Mouse (Mus musculus) Patski (cell line): Measurements from ENCODE around the gene Gm12248. TPM values are rescaled to one million over a fixed set of nuclear protein-coding genes. Genes with fewer than 3 reads are reported as not detected.
"Not testable (repeated sequence)": the region's sequence is repeated elsewhere in the genome, so short reads cannot be mapped to it uniquely, and the experiment has no call there.

Experiments
- ATAC-seq: fragments of 100-300 bp; one replicate; pipeline ENCODE4 v1.8.0; 2021
- CTCF ChIA-PET: fragments of 350-600 bp; sonication (Branson Sonifier 250); formaldehyde crosslinking; loops from one replicate; lab custom pipeline; 2022; ENCODE audit warnings: inconsistent platforms; lab: Charles Lee
- POLR2A ChIA-PET: fragments of 350-600 bp; sonication (Branson Sonifier 250); formaldehyde crosslinking; loops from one replicate; lab custom pipeline; 2022; ENCODE audit warnings: antibody characterized with exemption, inconsistent platforms; lab: Charles Lee
- DNase-seq: peaks from one replicate; pipeline ENCODE4 v3.0.0-alpha.2; 2011; ENCODE audit warnings: low read depth, low spot score
- H3K27me3 ChIP-seq: fragments of 371-371 bp; one replicate; pipeline ENCODE4 v1.5.1; 2021
- CTCF ChIP-seq: fragments of 100-300 bp; IDR thresholded peaks from one replicate; pipeline ENCODE4 v1.5.1; 2021
- in situ Hi-C: fragments of 300-500 bp; cut with MboI; formaldehyde crosslinking; loops from 3 replicates; pipeline ENCODE4 v1.11.1; 2018; ENCODE audit warnings: low pct_unique_long_range_greater_than_20kb, mixed read lengths
- polyA plus RNA-seq: library from polyadenylated mRNA; unstranded; gene quantifications from one replicate; pipeline ENCODE4 v1.2.3, GENCODE M21; 2021

Gene Gm12248
- polyA plus RNA-seq, 1 experiment from 2014 or later = not detected

DNA sequence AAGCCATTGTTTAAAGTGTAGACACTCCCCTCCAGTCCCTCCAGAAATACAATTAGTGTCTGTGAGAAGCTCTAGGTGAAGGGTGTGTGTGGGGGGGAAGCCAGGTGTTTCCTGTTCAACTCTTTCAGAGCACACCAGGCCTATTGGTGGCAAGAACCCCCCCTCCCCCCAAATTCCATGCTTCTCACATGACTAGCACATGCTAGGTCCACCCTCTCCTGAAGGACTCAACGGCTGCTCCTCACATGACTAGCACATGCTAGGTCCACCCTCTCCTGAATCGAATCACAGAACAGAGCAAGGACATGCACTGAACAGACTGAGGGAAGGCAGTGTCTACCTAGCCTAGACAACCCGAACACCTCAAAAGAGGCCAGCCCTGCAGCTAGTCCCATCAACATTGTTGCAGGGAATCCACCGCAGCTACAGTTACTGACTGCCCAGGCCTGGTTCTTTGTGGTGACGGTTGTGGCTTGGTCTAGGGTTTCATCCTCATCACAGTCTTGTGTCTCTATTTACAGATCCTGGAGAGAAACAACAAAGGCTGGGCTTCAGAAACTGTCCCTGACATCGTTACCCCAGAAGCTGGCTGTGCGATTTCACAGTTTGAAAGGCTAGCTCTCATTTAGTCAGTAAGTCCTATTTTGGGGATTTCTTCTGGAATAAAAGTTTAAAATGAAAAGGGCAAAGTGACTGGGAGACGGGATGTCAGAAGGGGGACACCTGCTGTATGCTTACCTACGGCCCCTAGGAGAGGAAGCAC, 9.8 kb upstream of the Gm12248 start:
- DNase-seq (no peak), ATAC-seq (no peak)
- no peak for TF ChIP-seq CTCF
- ChIA-PET CTCF (no interaction called here), POLR2A (interaction anchor here (0.5 kb wide), 1 partner anchor 1123 kb away, joined by 3 read pairs; no protein-coding TSS in a partner anchor)
- H3K27me3 ChIP-seq = no peaks in the 10 kb centered on the region
- in situ Hi-C loops = loop anchor here (5.0 kb wide), 1 partner anchor 90 kb away; no protein-coding TSS in a partner anchor

- ATAC-seq (no peak), DNase-seq (no peak)
- in situ Hi-C loops = loop anchor here (5.0 kb wide), 1 partner anchor 90 kb away; no protein-coding TSS in a partner anchor
- H3K27me3 ChIP-seq = no peaks in the 10 kb centered on the region
- CTCF ChIA-PET = no interaction called here
- no peak for TF ChIP-seq CTCF
- POLR2A ChIA-PET = no interaction called here
Measured at GRCm38 (mm10) chr11:58102146-58102545, 9.2 kb upstream of the Gm12248 start.

- in situ Hi-C loops = loop anchor here (5.0 kb wide), 1 partner anchor 89 kb away; no protein-coding TSS in a partner anchor
- H3K27me3 ChIP-seq = no peaks in the 10 kb centered on the region
- no peak for DNase-seq
- no peak for TF ChIP-seq CTCF
- no peak for ATAC-seq
- POLR2A ChIA-PET = no interaction called here
- CTCF ChIA-PET = no interaction called here
Measured at GRCm38 (mm10) chr11:58101194-58101720, 8.3 kb upstream of the Gm12248 start.

DNA sequence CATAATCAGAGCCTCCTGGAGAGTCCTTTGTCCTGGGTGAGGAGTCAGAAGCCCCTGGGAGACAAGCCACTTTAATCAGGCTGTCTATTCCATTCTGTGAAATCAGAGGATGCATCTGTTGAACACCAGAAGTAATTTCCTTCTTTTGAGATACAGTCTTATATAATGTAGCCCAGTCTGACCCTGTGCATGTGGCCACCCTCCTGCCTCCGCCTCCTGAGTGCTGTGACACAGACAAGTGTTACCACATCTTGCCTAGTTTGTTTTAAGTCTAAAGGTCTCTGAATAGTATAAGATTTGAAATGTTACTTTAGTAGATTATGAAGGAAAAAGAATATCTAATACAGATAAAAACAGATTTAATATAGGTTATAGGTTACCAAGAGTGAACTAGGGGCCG, 7.1 kb upstream of the Gm12248 start:
- H3K27me3 ChIP-seq = no peaks in the 10 kb centered on the region
- CTCF ChIA-PET = no interaction called here
- TF ChIP-seq CTCF = no peak
- POLR2A ChIA-PET = no interaction called here
- in situ Hi-C loops = loop anchor here (5.0 kb wide), 1 partner anchor 88 kb away; no protein-coding TSS in a partner anchor
- DNase-seq = no peak
- no peak for ATAC-seq

GRCm38 (mm10) chr11:58098366-58098720, 5.4 kb upstream of the Gm12248 start:
- in situ Hi-C loops = not testable (repeated sequence)

GRCm38 (mm10) chr11:58097621-58098365, 4.9 kb upstream of the Gm12248 start:
- ATAC-seq (no peak), DNase-seq (no peak)
- POLR2A ChIA-PET = no interaction called here
- in situ Hi-C loops = no loop called here
- H3K27me3 ChIP-seq = no peaks in the 10 kb centered on the region
- TF ChIP-seq CTCF = no peak
- CTCF ChIA-PET = no interaction called here

More at GRCm38 (mm10) chr11:58098366-58098720, 5.4 kb upstream of the Gm12248 start:
- H3K27me3 ChIP-seq, DNase-seq, POLR2A ChIA-PET, CTCF ChIA-PET, ATAC-seq: not testable (repeated sequence)

GRCm38 (mm10) chr11:58096821-58097620, 4.1 kb upstream of the Gm12248 start:
- H3K27me3 ChIP-seq = no peaks in the 10 kb centered on the region
- ChIA-PET POLR2A (no interaction called here), CTCF (no interaction called here)
- ATAC-seq (no peak), DNase-seq (no peak)
- TF ChIP-seq CTCF = no peak
- in situ Hi-C loops = no loop called here

GRCm38 (mm10) chr11:58096160-58096559, 3.2 kb upstream of the Gm12248 start:
- no peak for DNase-seq
- TF ChIP-seq CTCF = no peak
- CTCF ChIA-PET = interaction anchor here (1.3 kb wide), 1 partner anchor 18 kb away, joined by 4 read pairs; no protein-coding TSS in a partner anchor
- POLR2A ChIA-PET = interaction anchor here (1.2 kb wide), 1 partner anchor 81 kb away, joined by 3 read pairs; no protein-coding TSS in a partner anchor
- ATAC-seq = no peak
- no peaks in the 10 kb centered on the region for H3K27me3 ChIP-seq
- in situ Hi-C loops = no loop called here

DNA sequence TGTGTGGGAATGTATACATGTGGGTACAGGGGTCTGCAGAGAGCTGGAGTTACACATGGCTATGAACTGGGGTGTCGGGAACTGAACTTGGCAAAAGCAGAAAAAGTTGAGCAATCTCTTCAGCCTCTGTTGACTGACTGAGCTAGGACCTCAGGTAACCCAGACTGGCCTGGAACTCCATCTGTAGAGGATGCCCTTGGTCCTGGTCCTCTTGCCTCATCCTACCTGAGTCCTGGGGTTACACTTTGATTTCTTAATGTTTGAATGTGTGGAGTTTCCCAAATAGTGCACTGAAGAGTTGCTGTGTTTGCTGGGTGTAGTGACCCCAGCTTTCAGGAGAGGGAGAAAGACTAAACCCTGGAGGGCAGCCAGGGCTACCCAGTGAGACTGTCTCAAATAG, 2.6 kb upstream of the Gm12248 start:
- in situ Hi-C loops = no loop called here
- H3K27me3 ChIP-seq = no peaks in the 10 kb centered on the region
- POLR2A ChIA-PET = interaction anchor here (1.2 kb wide), 1 partner anchor 81 kb away, joined by 3 read pairs; no protein-coding TSS in a partner anchor
- no peak for ATAC-seq
- CTCF ChIA-PET = interaction anchor here (1.3 kb wide), 1 partner anchor 18 kb away, joined by 4 read pairs; no protein-coding TSS in a partner anchor
- no peak for DNase-seq
- TF ChIP-seq CTCF = no peak

- ChIA-PET POLR2A (no interaction called here), CTCF (interaction anchor here (1.1 to 1.3 kb wide), 2 partner anchors 10 to 34 kb away, joined by 3 read pairs; no protein-coding TSS in a partner anchor)
- H3K27me3 ChIP-seq = no peaks in the 10 kb centered on the region
- in situ Hi-C loops = no loop called here
- no peak for DNase-seq
- no peak for ATAC-seq
- TF ChIP-seq CTCF = no peak
Measured at GRCm38 (mm10) chr11:58094766-58095165, 1.8 kb upstream of the Gm12248 start.
